Mouse (Mus musculus) heart, postnatal 0 days (tissue): ENCODE measurements around the gene Ros1.

Source experiments
- CTCF ChIP-seq: IDR thresholded peaks from 2 replicates; pipeline ENCODE4 v1.5.1; 2016; ENCODE audit warnings: antibody characterized with exemption, control low read depth, low read depth
- EP300 ChIP-seq: IDR thresholded peaks from 2 replicates; pipeline ENCODE4 v1.6.1; 2016; ENCODE audit warnings: antibody characterized with exemption, low read depth

DNA sequence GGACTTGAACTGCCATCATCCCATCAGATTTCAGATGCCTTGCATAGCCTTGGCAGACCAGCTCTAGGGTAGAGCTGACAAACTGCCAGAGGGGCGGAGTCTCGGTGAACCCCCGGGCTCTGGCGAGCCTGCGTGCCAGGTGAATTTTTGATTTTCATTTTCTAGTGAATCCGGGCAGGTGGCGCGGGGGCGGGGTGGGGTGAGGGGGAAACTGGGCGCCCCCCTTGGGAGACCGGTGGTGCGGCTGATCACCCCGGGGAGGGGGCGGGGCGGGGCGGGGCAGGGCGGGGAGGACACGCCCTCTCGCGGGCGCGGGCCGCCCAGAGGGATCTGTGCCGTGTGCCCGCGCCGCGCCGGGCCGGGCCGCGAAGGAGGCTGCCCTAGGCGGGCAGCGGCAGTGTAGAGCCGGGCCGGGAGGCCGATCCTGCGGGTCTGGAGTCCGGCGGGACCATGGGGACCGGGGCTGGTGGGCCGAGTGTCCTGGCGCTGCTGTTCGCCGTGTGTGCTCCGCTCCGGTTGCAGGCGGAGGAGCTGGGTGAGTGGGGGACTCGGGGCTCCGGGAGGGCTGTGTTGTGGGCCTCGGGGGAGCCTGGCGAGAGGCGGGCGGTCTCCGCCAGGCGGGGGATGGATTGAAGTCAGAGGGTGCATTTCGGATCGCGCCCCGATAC is 38.4 kb upstream of the Ros1 start, which contains the start of gene Dcbld1:
- TF ChIP-seq CTCF, result no peak
- TF ChIP-seq EP300, result no peak
